12 mouse cellular contexts compared by ENCODE assay signal in the genomic region with DNA sequence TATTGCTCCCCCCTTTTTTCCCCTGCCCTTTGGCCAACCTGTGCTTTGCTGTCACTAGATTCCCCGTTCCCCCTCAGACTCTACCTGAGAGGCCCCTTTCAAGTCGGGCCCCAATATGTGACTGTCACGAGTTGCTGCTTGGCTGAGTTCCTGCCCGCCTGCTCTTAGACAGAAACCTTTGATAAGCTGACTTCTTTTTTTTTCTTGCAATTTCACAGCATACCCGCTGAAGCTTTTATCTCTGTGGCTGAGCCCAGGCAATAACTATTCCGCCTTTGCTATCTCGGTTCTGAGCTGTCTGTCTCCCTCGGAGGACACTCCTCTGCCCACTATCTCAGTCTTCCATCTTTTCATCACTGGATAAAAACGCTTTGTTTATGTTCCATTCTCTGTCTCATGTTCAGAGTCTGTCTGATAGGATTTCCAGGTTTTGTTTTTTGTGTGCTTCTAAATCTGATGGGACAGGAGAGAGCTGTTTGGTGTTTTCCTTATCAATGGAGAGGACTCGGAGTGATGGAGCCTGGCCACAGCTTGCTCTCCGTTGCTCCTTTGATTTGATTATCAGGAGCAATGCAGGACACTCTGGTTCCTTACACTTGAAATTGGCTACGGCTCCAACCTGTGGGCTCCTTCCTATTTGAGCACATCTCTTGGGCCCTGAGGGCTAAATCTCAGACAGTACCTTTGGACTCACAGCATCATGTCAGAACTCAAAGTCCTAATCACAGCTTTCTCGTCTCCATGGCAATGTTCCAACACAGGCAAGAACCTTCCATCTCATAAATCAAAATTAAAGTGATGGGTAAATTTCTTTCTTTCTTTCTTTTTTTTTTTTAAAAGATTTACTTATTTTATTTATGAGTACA. TPM values are rescaled to one million over a fixed set of nuclear protein-coding genes. Genes with fewer than 3 reads are reported as not detected.
DNase-seq lines count a peak whose midpoint lies in the region; ATAC-seq and TF ChIP-seq lines count a peak whose summit lies in the region.
"Had no signal": no experiment of that assay in that cellular context is flagged by ENCODE, and none has a peak within 500 bp of the region (broad histone marks: within the 10 kb centered on the region; RNA-seq: fewer than 3 reads in every experiment).

No protein-coding gene starts in this region.

- DNase-seq in heart, postnatal 14 days: no peak
- DNase-seq in CD4-positive, CD25-positive, alpha-beta regulatory T cell, adult 2 months (ENCODE audit: low read depth, low spot score): peak; percentile 73
- peak; percentile 50 for DNase-seq in brain, embryonic 14.5 days (ENCODE audit: low read depth)
- DNase-seq in neural tube, embryonic 10.5 days (ENCODE audit: extremely low spot score, low spot score): no peak
- DNase-seq in adrenal gland, postnatal 4 days (ENCODE audit: low spot score in 2 of 2): no peak

- no peak overlapping the region for H3K4me3 ChIP-seq in heart, embryonic 14.5 days (ENCODE audit: control insufficient read depth in 1 of 2, insufficient read depth in 1 of 2, low read depth in 1 of 2, low read length in 2 of 2)
- no peak overlapping the region for H3K4me3 ChIP-seq in kidney, embryonic 14.5 days (ENCODE audit: low read length)
- H3K4me3 ChIP-seq: forebrain, embryonic 10.5 days; hindbrain, embryonic 10.5 days; limb, embryonic 15.5 days; midbrain, embryonic 12.5 days had no signal

- peak overlapping the region; percentile 73 to 75 for H3K27ac ChIP-seq in heart, embryonic 14.5 days (replicated peaks in 1 of 2; ENCODE audit: control insufficient read depth in 1 of 2, insufficient read depth in 1 of 2, low read depth in 2 of 2, low read length in 2 of 2)
- H3K27ac ChIP-seq in kidney, embryonic 14.5 days (ENCODE audit: low read depth, low read length): no peak overlapping the region
- H3K27ac ChIP-seq: forebrain, embryonic 10.5 days; hindbrain, embryonic 10.5 days; limb, embryonic 15.5 days; midbrain, embryonic 12.5 days had no signal

- no peaks in the 10 kb centered on the region for H3K27me3 ChIP-seq in heart, embryonic 14.5 days (ENCODE audit: control insufficient read depth, insufficient read depth, low read length)
- H3K27me3 ChIP-seq in kidney, embryonic 14.5 days (ENCODE audit: control insufficient read depth, insufficient read depth, low read length): no peaks in the 10 kb centered on the region
- H3K27me3 ChIP-seq: limb, embryonic 15.5 days; midbrain, embryonic 12.5 days had no signal

- intact Hi-C loops in heart, postnatal 14 days (cut with DNase I): no loop called here

- H3K9me3 ChIP-seq in heart, embryonic 14.5 days (ENCODE audit: control insufficient read depth, low read length): no peaks in the 10 kb centered on the region
- H3K9me3 ChIP-seq in kidney, embryonic 14.5 days (ENCODE audit: control insufficient read depth, low read length): no peaks in the 10 kb centered on the region
- H3K9me3 ChIP-seq: forebrain, embryonic 10.5 days; hindbrain, embryonic 10.5 days; limb, embryonic 15.5 days; midbrain, embryonic 12.5 days had no signal

- H3K9ac ChIP-seq in heart, embryonic 14.5 days (ENCODE audit: low read length): 0 out of 2 replicates have a peak overlapping the region, but pooled peaks have one; percentile 2
- no peak overlapping the region for H3K9ac ChIP-seq in kidney, embryonic 14.5 days (ENCODE audit: low read depth, low read length)
- H3K9ac ChIP-seq: limb, embryonic 15.5 days; midbrain, embryonic 12.5 days had no signal

- ATAC-seq in heart, embryonic 14.5 days (ENCODE audit: insufficient number of reproducible peaks, insufficient read depth, low FRiP score, low read depth): no peak
- ATAC-seq in megakaryocyte progenitor cell, adult 5-6 weeks (replicated peaks; ENCODE audit: poor library complexity): peak; percentile 89
- ATAC-seq in kidney, embryonic 14.5 days (ENCODE audit: low FRiP score, low TSS enrichment): no peak

- 0 out of 2 replicates have a peak overlapping the region, but pooled peaks have one; percentile 21 for H3K4me2 ChIP-seq in heart, embryonic 14.5 days (ENCODE audit: low read length)
- H3K4me2 ChIP-seq in kidney, embryonic 14.5 days (replicated peaks; ENCODE audit: low read depth, low read length): no peak overlapping the region
- H3K4me2 ChIP-seq: limb, embryonic 15.5 days; midbrain, embryonic 12.5 days had no signal

- no peak for TF ChIP-seq POLR2A in brain, embryonic 14.5 days (IDR thresholded peaks at IDR 0.05; ENCODE audit: borderline replicate concordance, extremely low read depth, insufficient read depth, insufficient read length, poor library complexity, severe bottlenecking)

- 8% methylated on average over 13 of the region's 13 CpGs for WGBS in heart, embryonic 14.5 days
- 48% methylated on average over 13 of the region's 13 CpGs for WGBS in kidney, embryonic 14.5 days

- no peak for TF ChIP-seq CTCF in brain, embryonic 14.5 days (IDR thresholded peaks at IDR 0.05; ENCODE audit: borderline replicate concordance, extremely low read depth, insufficient read depth, insufficient read length)

- H3K4me1 ChIP-seq in heart, embryonic 14.5 days (ENCODE audit: control insufficient read depth in 2 of 2, insufficient read depth in 2 of 2, low read length in 2 of 2): peaks cover 12 to 31% of the 10 kb centered on the region in 2 experiments
- H3K4me1 ChIP-seq in kidney, embryonic 14.5 days (ENCODE audit: control insufficient read depth, insufficient read depth, low read length): 0 out of 2 replicates have a peak, but pooled peaks cover 4% of the 10 kb centered on the region
- H3K4me1 ChIP-seq: forebrain, embryonic 10.5 days; limb, embryonic 15.5 days; midbrain, embryonic 12.5 days had no signal

- H3K36me3 ChIP-seq in heart, embryonic 14.5 days (ENCODE audit: control insufficient read depth, insufficient read depth, low read length): no peaks in the 10 kb centered on the region
- H3K36me3 ChIP-seq in kidney, embryonic 14.5 days (ENCODE audit: control insufficient read depth, insufficient read depth, low read length): no peaks in the 10 kb centered on the region
- H3K36me3 ChIP-seq: forebrain, embryonic 10.5 days; hindbrain, embryonic 10.5 days; limb, embryonic 15.5 days; midbrain, embryonic 12.5 days had no signal

RNA-seq across cellular contexts. Expression of a gene that starts 20.5 kb away (rescaled TPM):
- polyA plus RNA-seq in heart, embryonic 14.5 days (2014; fragmentation: Nextera tagmentation; extraction: Ambion mirVana): 54.6 and 61.3 TPM in 2 replicates
- 100 to 1,000 TPM; 103 to 126 TPM for total RNA-seq in heart, postnatal 14 days (2021)
- polyA plus RNA-seq in brain, embryonic 14.5 days (2012; rRNA removed): 9.1 and 16.2 TPM in 2 replicates
- total RNA-seq in megakaryocyte progenitor cell, adult 5-6 weeks (2015): 25.8 and 29.4 TPM in 2 replicates
- total RNA-seq in megakaryocyte progenitor cell, adult 5-6 weeks (2017): 8.8 and 10.0 TPM in 2 replicates
- polyA plus RNA-seq in kidney, embryonic 14.5 days (2014; fragmentation: Nextera tagmentation; extraction: Ambion mirVana): 13.6 and 24.9 TPM in 2 replicates
- total RNA-seq in adrenal gland, postnatal 4 days (2021): 10 to 100 TPM; 37.7 to 41.4 TPM

Comparison
In these comparisons a context has a peak if more than half of its experiments do, and no peak if none do; other contexts are left out.
1. DNase-seq: peak in CD4-positive, CD25-positive, alpha-beta regulatory T cell, adult 2 months (single experiment) and brain, embryonic 14.5 days (single experiment); none in heart, postnatal 14 days (0 of 2), neural tube, embryonic 10.5 days (single experiment) and adrenal gland, postnatal 4 days (0 of 2).